Mouse (Mus musculus): Measurements from ENCODE around the gene Zmiz1. TPM values are rescaled to one million over a fixed set of nuclear protein-coding genes. Genes with fewer than 3 reads are reported as not detected.
A peak's percentile ranks its signal among the peaks of the same experiment; 100 is the strongest.

Gene Zmiz1
- polyA plus RNA-seq, 1 experiment = 34.5 TPM

DNA sequence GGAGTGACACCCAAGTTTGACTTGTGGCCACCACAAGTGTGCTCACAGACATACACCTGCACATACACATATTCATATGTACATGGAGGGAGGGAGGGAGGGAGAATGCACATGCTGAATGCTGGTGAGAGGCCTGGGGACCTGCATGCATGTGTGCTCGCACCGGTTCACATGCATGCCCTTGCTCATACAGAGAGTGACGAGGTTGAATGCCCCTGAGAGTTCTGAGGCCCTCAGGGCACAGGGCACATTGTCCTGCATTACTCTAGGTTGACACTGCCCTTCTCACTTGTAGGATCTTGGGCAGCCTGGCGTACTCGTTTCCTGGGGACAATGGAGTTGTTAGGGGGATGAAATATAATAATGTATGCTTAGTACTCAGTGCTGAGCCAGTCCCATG lies 23.4 kb downstream of the Zmiz1 start:
- H3K27me3 ChIP-seq (ENCODE audit: control insufficient read depth, insufficient read depth, insufficient read length) = no peaks in the 10 kb centered on the region
- H3K4me3 ChIP-seq = no peak overlapping the region
- H3K4me2 ChIP-seq (ENCODE audit: low read depth) = no peak overlapping the region
- no peak overlapping the region for H3ac ChIP-seq (ENCODE audit: control insufficient read depth, insufficient read length)
- no peaks in the 10 kb centered on the region for H3K36me3 ChIP-seq (ENCODE audit: control insufficient read depth, insufficient read depth)
- no peak for TF ChIP-seq E2F4 (IDR thresholded peaks at IDR 0.05; ENCODE audit: insufficient read depth)
- TF ChIP-seq POLR2AphosphoS2 (IDR thresholded peaks at IDR 0.05; ENCODE audit: insufficient read length, low read depth) = no peak
- no peak for TF ChIP-seq POLR2A (IDR thresholded peaks at IDR 0.05; ENCODE audit: insufficient read length, low read depth)
- TF ChIP-seq MYOD1 (IDR thresholded peaks at IDR 0.05; ENCODE audit: control insufficient read depth in 1 of 3, insufficient read length in 2 of 3, low read depth in 2 of 3) = no peak
- no peak for TF ChIP-seq CEBPB (IDR thresholded peaks at IDR 0.05; ENCODE audit: insufficient read depth, poor library complexity, severe bottlenecking)
- TF ChIP-seq MAX (IDR thresholded peaks at IDR 0.05; ENCODE audit: low read depth) = no peak
- TF ChIP-seq SRF (IDR thresholded peaks at IDR 0.05; ENCODE audit: control insufficient read depth, insufficient read length, low read depth) = no peak
- TF ChIP-seq USF1 (IDR thresholded peaks at IDR 0.05; ENCODE audit: low read depth) = no peak
- no peak for TF ChIP-seq TCF12 (IDR thresholded peaks at IDR 0.05; ENCODE audit: insufficient read depth, poor library complexity, severe bottlenecking)
- H3K79me2 ChIP-seq (ENCODE audit: control insufficient read depth, insufficient read depth) = peaks cover 99% of the 10 kb centered on the region

- Histone ChIP-seq H3K4me2 (ENCODE audit: low read depth) (no peak overlapping the region), H3K79me2 (ENCODE audit: control insufficient read depth, insufficient read depth) (peaks cover 99% of the 10 kb centered on the region), H3ac (ENCODE audit: control insufficient read depth, insufficient read length) (no peak overlapping the region), H3K36me3 (ENCODE audit: control insufficient read depth, insufficient read depth) (no peaks in the 10 kb centered on the region), H3K4me3 (no peak overlapping the region), H3K27me3 (ENCODE audit: control insufficient read depth, insufficient read depth, insufficient read length) (no peaks in the 10 kb centered on the region)
- no peak for TF ChIP-seq MAX (IDR thresholded peaks at IDR 0.05; ENCODE audit: low read depth)
- TF ChIP-seq TCF3 (IDR thresholded peaks at IDR 0.05; ENCODE audit: insufficient read length, low read depth) = no peak
- TF ChIP-seq MYOG (IDR thresholded peaks at IDR 0.05; ENCODE audit: control insufficient read depth in 1 of 3, insufficient read depth in 1 of 3, insufficient read length in 2 of 3, low read depth in 2 of 3) = no peak
These were observed 24.3 kb downstream of the Zmiz1 start for GRCm38 (mm10) chr14:25483285-25483684.

DNA sequence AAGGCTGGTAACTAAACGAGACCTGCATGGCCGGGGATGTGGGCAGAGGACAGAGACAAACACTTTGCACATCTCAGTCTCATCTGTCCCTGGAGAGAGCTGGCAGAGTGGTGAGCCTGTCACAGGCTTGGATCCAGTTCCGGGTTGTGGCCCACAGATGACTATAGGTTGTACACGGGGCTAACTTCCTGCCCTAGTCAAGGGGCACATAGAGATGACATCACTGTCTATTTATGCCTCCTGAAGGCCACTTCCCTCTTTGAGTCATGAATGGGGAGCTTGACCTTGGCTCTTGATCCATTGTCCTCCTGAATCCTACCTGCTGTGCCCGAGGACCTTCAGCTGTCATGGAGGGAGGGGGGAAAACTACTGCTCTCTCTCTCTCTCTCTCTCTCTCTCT lies 25.1 kb downstream of the Zmiz1 start:
- TF ChIP-seq MYOD1 (IDR thresholded peaks at IDR 0.05; ENCODE audit: control insufficient read depth in 1 of 3, insufficient read length in 2 of 3, low read depth in 2 of 3) = peak in 1 of 3 experiments; percentile 37
- TF ChIP-seq E2F4 (IDR thresholded peaks at IDR 0.05; ENCODE audit: insufficient read depth) = no peak
- H3K79me2 ChIP-seq (ENCODE audit: control insufficient read depth, insufficient read depth) = peaks cover 99% of the 10 kb centered on the region
- peak overlapping the region; percentile 56 for H3K4me2 ChIP-seq (ENCODE audit: low read depth)
- no peak overlapping the region for H3K4me3 ChIP-seq
- no peaks in the 10 kb centered on the region for H3K27me3 ChIP-seq (ENCODE audit: control insufficient read depth, insufficient read depth, insufficient read length)
- H3K36me3 ChIP-seq (ENCODE audit: control insufficient read depth, insufficient read depth) = no peaks in the 10 kb centered on the region
- H3ac ChIP-seq (ENCODE audit: control insufficient read depth, insufficient read length) = no peak overlapping the region

DNA sequence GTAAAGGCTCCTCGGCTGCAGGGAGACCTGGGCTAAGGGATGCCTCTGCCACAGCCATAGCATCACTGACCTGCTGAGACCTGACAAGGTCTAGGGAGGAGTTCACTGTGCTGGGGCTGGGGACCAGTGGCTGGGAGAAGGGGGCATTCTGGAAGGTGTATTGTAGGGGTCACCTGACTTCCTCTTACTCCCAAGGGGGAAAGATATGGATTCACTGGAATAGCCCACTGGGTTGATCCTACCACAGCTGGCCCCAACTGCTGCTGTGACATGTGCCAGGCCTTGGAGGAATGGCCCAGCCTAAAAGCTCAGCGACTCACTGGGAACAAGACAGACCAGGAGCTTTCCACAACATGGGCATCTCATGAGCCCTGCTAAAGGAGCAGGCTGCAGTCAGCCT lies 27.2 kb downstream of the Zmiz1 start:
- Histone ChIP-seq H3K27me3 (ENCODE audit: control insufficient read depth, insufficient read depth, insufficient read length) (no peaks in the 10 kb centered on the region), H3K36me3 (ENCODE audit: control insufficient read depth, insufficient read depth) (no peaks in the 10 kb centered on the region), H3K4me2 (ENCODE audit: low read depth) (peak overlapping the region; percentile 60), H3ac (ENCODE audit: control insufficient read depth, insufficient read length) (no peak overlapping the region), H3K4me3 (no peak overlapping the region), H3K79me2 (ENCODE audit: control insufficient read depth, insufficient read depth) (peaks cover 99% of the 10 kb centered on the region)
- TF ChIP-seq SRF (IDR thresholded peaks at IDR 0.05; ENCODE audit: control insufficient read depth, insufficient read length, low read depth) = no peak

- no peaks in the 10 kb centered on the region for H3K27me3 ChIP-seq (ENCODE audit: control insufficient read depth, insufficient read depth, insufficient read length)
- no peak overlapping the region for H3K4me3 ChIP-seq
- TF ChIP-seq MYOG (IDR thresholded peaks at IDR 0.05; ENCODE audit: control insufficient read depth in 1 of 3, insufficient read depth in 1 of 3, insufficient read length in 2 of 3, low read depth in 2 of 3) = peak in 1 of 3 experiments; percentile 62
- TF ChIP-seq E2F4 (IDR thresholded peaks at IDR 0.05; ENCODE audit: insufficient read depth) = no peak
- TF ChIP-seq TCF12 (IDR thresholded peaks at IDR 0.05; ENCODE audit: insufficient read depth, poor library complexity, severe bottlenecking) = no peak
- no peak for TF ChIP-seq TCF3 (IDR thresholded peaks at IDR 0.05; ENCODE audit: insufficient read length, low read depth)
- TF ChIP-seq MYOD1 (IDR thresholded peaks at IDR 0.05; ENCODE audit: control insufficient read depth in 1 of 3, insufficient read length in 2 of 3, low read depth in 2 of 3) = peak in 2 of 3 experiments; percentile 47 to 67
- TF ChIP-seq SRF (IDR thresholded peaks at IDR 0.05; ENCODE audit: control insufficient read depth, insufficient read length, low read depth) = no peak
- no peak for TF ChIP-seq REST (IDR thresholded peaks at IDR 0.05; ENCODE audit: insufficient read depth, insufficient read length)
- TF ChIP-seq CEBPB (IDR thresholded peaks at IDR 0.05; ENCODE audit: insufficient read depth, poor library complexity, severe bottlenecking) = no peak
- TF ChIP-seq MAX (IDR thresholded peaks at IDR 0.05; ENCODE audit: low read depth) = no peak
- peaks cover 99% of the 10 kb centered on the region for H3K79me2 ChIP-seq (ENCODE audit: control insufficient read depth, insufficient read depth)
- H3ac ChIP-seq (ENCODE audit: control insufficient read depth, insufficient read length) = no peak overlapping the region
- peak overlapping the region; percentile 60 for H3K4me2 ChIP-seq (ENCODE audit: low read depth)
- H3K36me3 ChIP-seq (ENCODE audit: control insufficient read depth, insufficient read depth) = no peaks in the 10 kb centered on the region
These were observed 27.9 kb downstream of the Zmiz1 start for GRCm38 (mm10) chr14:25486742-25487469.
